Mouse (Mus musculus): ENCODE measurements around the gene Blmh.

GRCm38 (mm10) chr11:76924759-76925236 lies at the start of gene Blmh:
- TF ChIP-seq CTCF (IDR thresholded peaks at IDR 0.05; ENCODE audit: insufficient read depth, low read depth, low read length) (no peak), POLR2A (IDR thresholded peaks at IDR 0.05; ENCODE audit: insufficient read depth, low read depth, low read length) (no peak)
